Mouse (Mus musculus) small intestine, adult 2 months (tissue): ENCODE data around the gene Itih3.

Experiments
- CTCF ChIP-seq: fragments of 200-500 bp; IDR thresholded peaks from 2 replicates; pipeline ENCODE4 v1.5.1; 2012; ENCODE audit warnings: low read depth, mild to moderate bottlenecking, control low read depth, inconsistent platforms, low read length, moderate library complexity, mixed read lengths; ENCODE audit not compliant: insufficient replicate concordance, insufficient read length; ENCODE audit errors: extremely low read depth
- POLR2A ChIP-seq: fragments of 200-500 bp; IDR thresholded peaks from 2 replicates; pipeline ENCODE4 v1.6.1; 2012; ENCODE audit warnings: low read depth, mild to moderate bottlenecking, control low read depth, inconsistent platforms, low read length, moderate library complexity

- TF ChIP-seq CTCF: no peak
- no peak for TF ChIP-seq POLR2A
These were observed 7.0 kb downstream of the Itih3 start for GRCm38 (mm10) chr14:30916516-30916915.
